Mouse (Mus musculus): ENCODE measurements at regions not wholly inside any gene's neighbourhood (a gene's known extent, or its start where the extent isn't known, plus 50 kb on each side); places are given as distances from the start of the nearest gene placed in this dataset.
A peak's percentile ranks its signal among the peaks of the same experiment; 100 is the strongest.

- Histone ChIP-seq H3K36me3 (replicated peaks; ENCODE audit: control insufficient read depth, insufficient read depth, low read depth) (no peaks in the 10 kb centered on the region), H3K4me1 (replicated peaks; ENCODE audit: control insufficient read depth in 2 of 2, insufficient read depth in 2 of 2, low read length in 1 of 2) (peaks cover 0 to 4% of the 10 kb centered on the region in 2 experiments; a peak in 1 of 4 replicates), H3K9me3 (ENCODE audit: control insufficient read depth, low read length) (no peaks in the 10 kb centered on the region), H3K27ac (no peak overlapping the region), H3K27me3 (ENCODE audit: control insufficient read depth, insufficient read depth, low read length) (no peaks in the 10 kb centered on the region), H3K4me3 (ENCODE audit: insufficient read depth in 1 of 2, low read depth in 2 of 2, low read length in 2 of 2) (no peak overlapping the region), H3K9ac (replicated peaks) (no peak overlapping the region), H3K4me2 (ENCODE audit: low read depth) (no peak overlapping the region)
- no peak for TF ChIP-seq CTCF (IDR thresholded peaks at IDR 0.05; ENCODE audit: low read depth)
- TF ChIP-seq EP300 (IDR thresholded peaks at IDR 0.05; ENCODE audit: low read depth) = no peak
- DNase-seq (ENCODE audit: low read depth in 3 of 3, low spot score in 3 of 3) (no peak), ATAC-seq (ENCODE audit: insufficient read depth) (no peak)
- 68% methylated on average over 1 of the region's 1 CpGs for WGBS (ENCODE audit: insufficient replicate concordance)
These were observed 143.6 kb upstream of the Itga4 start for GRCm38 (mm10) chr2:79111673-79112072.

GRCm38 (mm10) chr2:79112076-79112475, 143.2 kb upstream of the Itga4 start:
- Histone ChIP-seq H3K4me1 (replicated peaks; ENCODE audit: control insufficient read depth in 2 of 2, insufficient read depth in 2 of 2, low read length in 1 of 2) (peaks cover 0 to 4% of the 10 kb centered on the region in 2 experiments; a peak in 1 of 4 replicates), H3K27me3 (ENCODE audit: control insufficient read depth, insufficient read depth, low read length) (no peaks in the 10 kb centered on the region), H3K4me2 (ENCODE audit: low read depth) (no peak overlapping the region), H3K9me3 (ENCODE audit: control insufficient read depth, low read length) (no peaks in the 10 kb centered on the region), H3K27ac (no peak overlapping the region), H3K4me3 (ENCODE audit: insufficient read depth in 1 of 2, low read depth in 2 of 2, low read length in 2 of 2) (no peak overlapping the region), H3K36me3 (replicated peaks; ENCODE audit: control insufficient read depth, insufficient read depth, low read depth) (no peaks in the 10 kb centered on the region), H3K9ac (replicated peaks) (no peak overlapping the region)
- ATAC-seq (ENCODE audit: insufficient read depth) (no peak), DNase-seq (ENCODE audit: low read depth in 3 of 3, low spot score in 3 of 3) (no peak)
- WGBS (ENCODE audit: insufficient replicate concordance) = 31% methylated on average over 1 of the region's 1 CpGs
- no peak for TF ChIP-seq EP300 (IDR thresholded peaks at IDR 0.05; ENCODE audit: low read depth)
- TF ChIP-seq CTCF (IDR thresholded peaks at IDR 0.05; ENCODE audit: low read depth) = no peak

- TF ChIP-seq CTCF (IDR thresholded peaks at IDR 0.05; ENCODE audit: low read depth) (no peak), EP300 (IDR thresholded peaks at IDR 0.05; ENCODE audit: low read depth) (peak; percentile 86)
- H3K27ac ChIP-seq = peak overlapping the region; percentile 75
- WGBS (ENCODE audit: insufficient replicate concordance) = 36% methylated on average over 6 of the region's 6 CpGs
- peaks cover 17 to 21% of the 10 kb centered on the region in 2 experiments for H3K4me1 ChIP-seq (replicated peaks; ENCODE audit: control insufficient read depth in 2 of 2, insufficient read depth in 2 of 2, low read length in 1 of 2)
- peak overlapping the region; percentile 44 for H3K9ac ChIP-seq (replicated peaks)
- H3K4me2 ChIP-seq (ENCODE audit: low read depth) = peak overlapping the region; percentile 67
- no peaks in the 10 kb centered on the region for H3K27me3 ChIP-seq (ENCODE audit: control insufficient read depth, insufficient read depth, low read length)
- H3K36me3 ChIP-seq (replicated peaks; ENCODE audit: control insufficient read depth, insufficient read depth, low read depth) = no peaks in the 10 kb centered on the region
- DNase-seq (ENCODE audit: low read depth in 3 of 3, low spot score in 3 of 3) = peak; percentile 66 to 71 (median 71)
- ATAC-seq (ENCODE audit: insufficient read depth) = peak; percentile 92
- no peaks in the 10 kb centered on the region for H3K9me3 ChIP-seq (ENCODE audit: control insufficient read depth, low read length)
- peak overlapping the region in 1 of 2 experiments; percentile 20; a peak in 2 of 4 replicates for H3K4me3 ChIP-seq (ENCODE audit: insufficient read depth in 1 of 2, low read depth in 2 of 2, low read length in 2 of 2)
These were observed 134.4 kb upstream of the Itga4 start for GRCm38 (mm10) chr2:79120610-79121345.

GRCm38 (mm10) chr2:79122530-79122929, 132.7 kb upstream of the Itga4 start:
- Histone ChIP-seq H3K4me3 (ENCODE audit: insufficient read depth in 1 of 2, low read depth in 2 of 2, low read length in 2 of 2) (no peak overlapping the region), H3K27me3 (ENCODE audit: control insufficient read depth, insufficient read depth, low read length) (no peaks in the 10 kb centered on the region), H3K4me1 (replicated peaks; ENCODE audit: control insufficient read depth in 2 of 2, insufficient read depth in 2 of 2, low read length in 1 of 2) (peaks cover 24 to 31% of the 10 kb centered on the region in 2 experiments), H3K9me3 (ENCODE audit: control insufficient read depth, low read length) (no peaks in the 10 kb centered on the region), H3K4me2 (ENCODE audit: low read depth) (no peak overlapping the region), H3K36me3 (replicated peaks; ENCODE audit: control insufficient read depth, insufficient read depth, low read depth) (no peaks in the 10 kb centered on the region), H3K9ac (replicated peaks) (no peak overlapping the region), H3K27ac (no peak overlapping the region)
- TF ChIP-seq CTCF (IDR thresholded peaks at IDR 0.05; ENCODE audit: low read depth) (no peak), EP300 (IDR thresholded peaks at IDR 0.05; ENCODE audit: low read depth) (no peak)
- DNase-seq (ENCODE audit: low read depth in 3 of 3, low spot score in 3 of 3) = no peak
- no peak for ATAC-seq (ENCODE audit: insufficient read depth)

DNA sequence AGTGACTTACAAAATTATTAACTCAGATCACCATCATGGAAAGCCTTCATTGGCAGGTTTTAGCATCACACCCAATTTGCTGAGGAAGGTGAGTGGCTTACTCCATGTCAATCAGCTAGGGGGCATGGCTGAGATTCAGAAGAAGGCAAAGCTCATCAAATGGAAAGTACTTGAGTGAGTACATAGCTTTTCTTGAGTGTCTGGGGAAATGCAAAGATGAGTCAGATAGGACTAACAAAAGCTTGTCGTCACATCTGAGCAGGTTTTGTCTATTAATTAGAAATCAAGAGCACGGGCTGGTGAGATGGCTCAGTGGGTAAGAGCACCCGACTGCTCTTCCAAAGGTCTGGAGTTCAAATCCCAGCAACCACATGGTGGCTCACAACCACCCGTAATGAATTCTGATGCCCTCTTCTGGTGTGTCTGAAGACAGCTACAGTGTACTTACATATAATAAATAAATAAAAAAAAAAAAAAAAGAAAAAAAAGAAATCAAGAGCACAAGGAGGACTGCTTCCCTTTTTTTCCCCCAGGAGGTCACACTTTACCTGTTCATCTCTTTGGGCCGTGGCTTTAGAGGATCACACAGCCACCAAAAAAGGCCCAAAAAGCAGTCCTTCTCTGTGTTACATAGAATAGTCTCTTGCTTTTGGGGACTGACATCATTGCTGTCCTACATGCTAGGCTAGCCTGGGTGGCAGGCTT, 130.8 kb upstream of the Itga4 start:
- H3K4me2 ChIP-seq (ENCODE audit: low read depth) = no peak overlapping the region
- DNase-seq (ENCODE audit: low read depth in 3 of 3, low spot score in 3 of 3) (no peak), ATAC-seq (ENCODE audit: insufficient read depth) (no peak)
- WGBS (ENCODE audit: insufficient replicate concordance) = 71% methylated on average over 4 of the region's 5 CpGs
- H3K4me1 ChIP-seq (replicated peaks; ENCODE audit: control insufficient read depth in 2 of 2, insufficient read depth in 2 of 2, low read length in 1 of 2) = peaks cover 28 to 39% of the 10 kb centered on the region in 2 experiments
- no peak overlapping the region for H3K4me3 ChIP-seq (ENCODE audit: insufficient read depth in 1 of 2, low read depth in 2 of 2, low read length in 2 of 2)
- H3K36me3 ChIP-seq (replicated peaks; ENCODE audit: control insufficient read depth, insufficient read depth, low read depth) = no peaks in the 10 kb centered on the region
- H3K9ac ChIP-seq (replicated peaks) = no peak overlapping the region
- no peak overlapping the region for H3K27ac ChIP-seq
- H3K27me3 ChIP-seq (ENCODE audit: control insufficient read depth, insufficient read depth, low read length) = no peaks in the 10 kb centered on the region
- no peak for TF ChIP-seq EP300 (IDR thresholded peaks at IDR 0.05; ENCODE audit: low read depth)
- no peak for TF ChIP-seq CTCF (IDR thresholded peaks at IDR 0.05; ENCODE audit: low read depth)
- H3K9me3 ChIP-seq (ENCODE audit: control insufficient read depth, low read length) = no peaks in the 10 kb centered on the region

Data from liver, embryonic 14.5 days (tissue).